Mouse (Mus musculus): ENCODE results near the gene Slfn14.
"Not testable (repeated sequence)": the region's sequence is repeated elsewhere in the genome, so short reads cannot be mapped to it uniquely, and the experiment has no call there.

Slfn14 gene

GRCm38 (mm10) chr11:83282084-83282483, 4.4 kb downstream of the Slfn14 start:
- no peak for ATAC-seq (ENCODE audit: low TSS enrichment)

DNA sequence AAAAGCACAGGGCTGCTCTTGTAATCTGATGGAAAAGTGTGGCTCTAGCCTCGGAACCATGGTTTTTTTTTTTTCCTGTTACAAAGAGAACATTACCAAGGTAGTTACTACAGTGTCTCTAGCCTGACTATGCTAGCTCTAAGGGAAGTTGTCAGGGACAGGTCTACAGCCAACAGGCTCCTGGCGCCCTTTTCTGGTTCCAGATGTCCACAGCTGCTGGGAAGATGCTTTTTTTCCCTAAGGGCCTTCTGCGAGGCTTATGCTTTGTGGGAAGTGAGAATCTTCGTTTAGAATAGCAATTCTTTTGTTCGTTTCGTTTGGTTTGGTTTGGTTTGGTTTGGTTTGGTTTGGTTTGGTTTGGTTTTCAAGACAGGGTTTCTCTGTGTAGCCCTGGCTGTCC, 6.8 kb downstream of the Slfn14 start:
- no peak for ATAC-seq (ENCODE audit: low TSS enrichment)

DNA sequence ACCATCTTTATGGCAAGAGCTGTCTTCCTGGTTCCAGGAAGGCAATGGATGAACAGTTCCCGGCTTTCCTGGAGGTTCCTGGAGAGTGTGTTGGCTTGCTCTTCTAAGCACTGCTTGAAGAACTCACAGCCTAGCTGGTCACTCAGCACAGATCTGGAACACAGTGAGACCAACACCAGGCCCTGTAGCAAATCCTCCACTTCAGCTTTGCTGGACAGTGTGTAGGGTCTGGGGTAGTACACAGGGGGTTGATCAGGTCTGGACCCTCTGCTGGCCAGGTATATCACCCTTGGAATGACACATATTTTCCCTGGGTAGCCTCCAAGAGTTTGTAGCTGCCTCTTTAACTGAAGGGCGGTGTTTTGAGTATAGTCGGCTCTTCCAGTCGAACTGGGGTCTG, 7.5 kb downstream of the Slfn14 start:
- no peak for ATAC-seq (ENCODE audit: low TSS enrichment)

GRCm38 (mm10) chr11:83276251-83276650, 10.3 kb downstream of the Slfn14 start:
- no peak for ATAC-seq (ENCODE audit: low TSS enrichment)

DNA sequence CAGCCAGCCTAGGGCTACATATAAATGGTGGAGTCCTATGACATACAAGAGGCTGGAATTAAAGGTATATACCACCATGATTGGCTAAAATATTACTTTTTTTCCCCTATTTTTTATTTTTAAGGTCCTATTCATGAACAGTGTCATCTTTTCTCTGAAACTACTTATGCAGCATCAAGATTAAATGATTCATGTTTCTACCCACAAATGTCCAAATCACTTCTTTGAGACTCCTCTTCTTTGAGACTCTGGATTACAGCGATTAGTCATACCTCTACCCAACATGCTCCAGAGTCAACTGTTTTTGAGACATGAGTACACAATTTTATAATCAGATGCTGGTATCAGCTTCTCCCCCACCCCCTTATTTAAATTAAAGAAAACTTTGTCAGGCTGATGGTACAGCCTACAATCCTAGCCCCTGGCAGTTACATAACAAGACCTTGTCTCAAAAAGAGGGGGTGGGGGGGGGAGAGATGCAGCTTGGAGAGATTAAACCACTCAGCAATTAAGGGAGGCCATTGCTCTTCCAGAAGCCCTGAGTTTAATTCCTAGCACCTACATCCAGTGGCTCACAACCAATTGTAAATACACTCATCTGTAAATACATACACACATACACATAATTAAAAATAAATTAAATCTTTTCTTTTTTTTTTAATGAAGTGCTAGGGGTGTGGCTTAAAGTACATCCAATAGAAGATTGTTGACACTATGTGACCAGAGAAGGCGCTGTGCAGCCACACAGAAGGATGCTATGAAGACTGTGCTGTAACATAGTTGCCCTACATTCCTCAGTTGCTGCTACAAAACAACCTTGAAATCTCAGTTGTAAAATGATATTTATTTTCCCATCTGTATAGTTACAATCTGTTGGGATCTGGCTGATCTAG, 14.3 kb downstream of the Slfn14 start:
- ATAC-seq (ENCODE audit: low TSS enrichment) = peak; percentile 48; the same call in 1 of the 2 replicates

DNA sequence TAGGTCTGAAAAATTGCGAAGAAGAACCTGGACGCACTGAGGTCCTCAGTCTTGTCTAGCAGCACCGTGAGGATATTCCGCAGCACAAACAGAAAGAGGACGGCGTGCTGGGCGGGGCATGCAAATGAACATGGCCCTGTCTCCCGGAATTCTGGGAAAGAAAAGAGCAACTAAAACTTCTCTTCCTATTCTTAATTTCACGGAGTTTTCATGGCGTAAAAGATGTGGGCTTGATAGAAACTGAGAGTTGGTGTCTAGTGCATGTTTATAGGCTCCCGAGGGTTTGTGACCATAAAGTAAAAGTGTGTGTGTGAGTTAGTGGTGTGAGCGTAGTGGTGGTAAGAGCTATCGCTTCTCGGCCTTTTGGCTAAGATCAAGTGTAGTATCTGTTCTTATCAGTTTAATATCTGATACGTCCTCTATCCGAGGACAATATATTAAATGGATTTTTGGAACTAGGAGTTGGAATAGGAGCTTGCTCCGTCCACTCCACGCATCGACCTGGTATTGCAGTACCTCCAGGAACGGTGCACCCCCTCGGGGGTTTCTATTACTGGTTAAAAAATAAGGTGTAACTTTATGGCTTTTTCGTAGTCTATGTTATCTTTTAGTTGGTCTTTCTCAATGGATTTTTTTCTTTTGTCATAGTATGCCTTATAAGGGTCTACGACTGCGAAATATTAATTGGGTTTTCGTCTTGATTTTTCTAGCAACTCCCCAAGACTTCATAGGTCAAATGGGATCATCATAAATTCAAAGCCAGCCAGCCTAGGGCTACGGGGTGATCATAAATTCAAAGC, 15.2 kb downstream of the Slfn14 start:
- peak; percentile 88 for ATAC-seq (ENCODE audit: low TSS enrichment)

DNA sequence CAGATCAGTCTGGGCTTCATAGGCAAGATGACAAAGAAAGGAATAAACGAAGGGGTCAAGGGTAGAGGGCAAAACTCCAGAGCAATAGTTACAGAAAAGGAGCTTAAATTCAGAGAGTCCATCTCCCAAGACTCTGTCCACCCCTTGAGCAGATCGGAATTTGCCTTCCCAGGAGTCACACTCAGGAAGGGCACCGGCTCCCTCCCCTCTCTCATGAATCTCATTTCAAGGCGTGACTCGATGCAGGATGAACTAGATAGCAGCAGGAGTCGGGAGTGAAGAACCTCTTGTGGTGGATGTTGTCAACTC, 15.7 kb downstream of the Slfn14 start:
- ATAC-seq (ENCODE audit: low TSS enrichment) = peak; percentile 77

- ATAC-seq (ENCODE audit: low TSS enrichment) = 0 out of 2 replicates have a peak, but pooled peaks have one; percentile 55
Measured at GRCm38 (mm10) chr11:83263146-83263545, 23.4 kb downstream of the Slfn14 start.

GRCm38 (mm10) chr11:83262673-83263072, 23.9 kb downstream of the Slfn14 start:
- no peak for ATAC-seq (ENCODE audit: low TSS enrichment)

GRCm38 (mm10) chr11:83257211-83257610, 29.3 kb downstream of the Slfn14 start:
- ATAC-seq (ENCODE audit: low TSS enrichment) = not testable (repeated sequence)

DNA sequence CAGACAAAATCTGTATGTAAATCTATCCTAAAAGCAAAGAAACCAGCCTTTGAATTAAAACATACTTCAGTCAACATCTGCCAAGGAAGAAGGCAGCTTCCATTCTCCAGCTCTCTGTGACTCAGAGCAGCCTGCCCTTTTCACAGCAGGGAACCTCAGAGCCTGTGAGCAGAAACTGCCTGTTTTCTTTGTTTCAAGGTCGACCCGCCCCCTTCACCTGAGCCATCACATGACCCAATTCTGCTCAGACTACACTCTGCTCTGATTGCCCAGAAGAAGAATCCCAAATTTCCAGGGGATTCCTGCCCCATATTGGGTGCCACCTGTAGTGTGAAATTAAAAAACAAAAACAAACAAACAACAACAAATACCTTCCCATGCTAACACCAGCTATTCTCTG, 46.7 kb downstream of the Slfn14 start:
- no peak for ATAC-seq (ENCODE audit: low TSS enrichment)

GRCm38 (mm10) chr11:83238389-83238788, 48.1 kb downstream of the Slfn14 start:
- no peak for ATAC-seq (ENCODE audit: low TSS enrichment)

DNA sequence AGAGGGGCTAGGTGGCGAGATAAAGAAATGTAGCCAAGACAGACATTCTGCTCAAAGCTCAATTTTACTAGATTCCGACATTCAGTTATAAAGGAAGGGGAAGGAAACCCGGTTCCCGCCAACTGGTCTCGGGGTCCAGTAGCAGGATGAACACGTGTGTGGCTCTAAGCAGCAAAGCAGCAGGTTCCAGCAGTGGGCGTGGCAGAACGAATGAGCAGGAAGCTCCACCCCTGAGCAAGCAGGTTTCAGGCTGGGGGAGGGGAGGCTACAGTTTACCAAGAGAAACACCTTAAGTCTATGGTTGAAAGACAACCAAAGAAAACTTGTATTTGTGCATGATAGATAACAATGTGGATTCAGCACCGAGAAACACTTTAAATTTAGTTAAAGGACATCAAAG, 49.1 kb downstream of the Slfn14 start:
- not testable (repeated sequence) for ATAC-seq (ENCODE audit: low TSS enrichment)

DNA sequence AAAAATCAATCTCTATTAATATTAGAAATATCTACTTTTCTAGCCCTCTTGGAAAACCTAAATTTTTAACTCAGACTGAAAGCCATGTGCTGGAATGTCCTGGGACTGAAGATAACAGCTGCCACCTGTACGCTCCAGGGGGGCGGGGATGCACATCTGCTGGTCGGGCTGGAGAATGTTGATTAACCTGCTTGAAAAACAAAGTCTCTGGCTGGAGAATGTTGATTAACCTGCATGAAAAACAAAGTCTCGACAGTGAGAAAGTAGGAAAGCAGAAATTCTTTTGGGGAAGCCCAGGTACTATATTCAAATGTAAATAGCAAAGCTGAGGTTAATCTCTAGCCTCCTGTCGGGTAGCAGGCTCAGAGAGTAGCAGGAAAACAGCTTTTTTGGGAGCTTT, 52.9 kb downstream of the Slfn14 start:
- not testable (repeated sequence) for ATAC-seq (ENCODE audit: low TSS enrichment)

DNA sequence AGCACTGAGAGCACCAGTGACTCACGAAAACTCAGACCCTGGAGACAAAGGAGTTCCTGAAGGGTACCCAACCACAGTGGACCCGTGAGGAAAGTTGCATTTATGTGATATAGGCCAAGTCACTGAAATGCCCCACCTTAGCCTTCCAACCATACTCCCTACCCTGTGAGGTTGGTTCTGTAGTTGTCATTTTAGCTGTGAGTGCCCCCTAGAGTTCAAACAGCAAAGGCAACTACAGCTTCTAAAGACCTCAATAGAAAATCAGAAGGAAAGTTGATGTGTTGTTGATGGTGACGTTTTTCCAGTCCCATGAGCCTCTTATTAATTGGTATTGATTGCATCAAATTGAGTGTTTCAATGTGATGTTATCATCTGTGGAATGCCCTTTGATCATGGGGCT, 55.6 kb downstream of the Slfn14 start:
- no peak for ATAC-seq (ENCODE audit: low TSS enrichment)

DNA sequence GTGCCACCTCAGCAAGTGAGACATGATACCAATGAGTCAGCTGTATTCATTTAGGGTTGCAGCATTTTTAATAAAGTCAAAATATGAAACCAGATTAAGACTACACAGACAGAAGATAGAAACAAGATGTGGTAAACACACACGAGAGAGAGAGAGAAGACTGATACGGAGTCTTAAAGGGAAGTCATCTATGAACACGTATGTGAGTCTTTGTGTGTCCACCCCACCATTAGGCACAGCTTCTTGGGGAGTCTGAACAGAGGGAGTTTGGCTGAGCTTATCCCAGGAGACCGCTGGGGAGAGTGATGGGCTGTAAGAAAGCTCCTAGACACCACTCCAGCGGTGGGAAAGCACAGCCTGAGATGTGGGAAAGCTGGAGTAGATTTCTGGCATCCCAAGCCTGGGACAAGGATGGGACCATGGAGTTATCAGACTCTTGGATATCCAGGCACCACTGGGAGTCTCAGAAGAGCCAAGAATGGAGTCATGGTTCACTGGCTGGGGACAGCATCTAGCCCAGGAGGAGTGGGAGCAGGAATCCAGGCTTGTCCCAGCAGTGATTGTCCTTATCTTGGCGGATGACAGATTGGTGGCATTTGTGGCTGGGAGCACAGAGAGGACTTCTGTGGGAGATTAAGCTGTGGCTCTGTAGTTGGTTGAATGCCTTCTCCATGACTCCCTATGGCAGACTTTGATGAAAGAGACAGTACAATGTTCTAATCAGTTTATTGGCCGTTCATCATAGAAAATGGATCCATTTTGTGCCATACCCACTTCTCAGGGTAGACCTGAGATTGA, 58.4 kb downstream of the Slfn14 start:
- no peak for ATAC-seq (ENCODE audit: low TSS enrichment)

GRCm38 (mm10) chr11:83225371-83225960, 61.1 kb downstream of the Slfn14 start:
- no peak for ATAC-seq (ENCODE audit: low TSS enrichment)
